Mouse (Mus musculus) embryo, embryonic 11.5 days (tissue): ENCODE data around the gene Pamr1.

Source experiments
- DNase-seq: peaks from one replicate; pipeline ENCODE4 v3.0.0-alpha.2; 2012; ENCODE audit warnings: low read depth, low spot score

The Pamr1 gene

DNA sequence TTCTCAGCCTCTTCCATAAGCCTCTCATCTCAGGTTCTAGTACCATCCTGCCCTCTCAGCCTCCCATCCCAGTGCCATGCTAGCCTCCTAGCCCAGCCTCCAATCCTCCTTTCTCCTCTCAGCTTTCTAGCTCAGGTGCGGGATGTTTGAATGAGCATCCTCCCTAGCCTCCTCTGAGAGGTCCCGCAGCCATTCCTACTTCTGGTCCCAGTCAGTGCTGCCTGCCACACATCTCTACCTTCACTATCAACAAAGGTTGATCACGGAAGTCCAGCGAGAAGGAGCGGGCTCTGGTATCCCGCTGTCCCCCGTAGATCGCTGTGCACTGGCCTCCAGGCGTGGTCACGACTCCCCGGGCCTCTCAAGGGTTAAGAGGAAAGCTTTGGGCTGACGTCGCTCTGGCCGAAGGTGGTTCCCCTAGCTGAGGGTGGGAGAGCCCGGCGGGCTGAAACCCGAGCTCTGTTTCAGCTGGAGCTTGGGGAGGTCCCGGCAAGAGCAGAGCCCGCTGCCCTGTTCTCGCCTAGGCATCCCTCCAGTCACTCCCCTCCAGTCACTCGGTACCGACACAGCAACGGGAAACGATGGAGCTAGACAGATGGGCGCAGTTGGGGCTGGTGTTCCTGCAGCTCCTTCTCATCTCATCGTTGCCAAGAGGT, at the start of gene Pamr1:
Pamr1 (plus strand) TSS at position 402 of the 656 bp plus-strand sequence.
- peak; percentile 48 for DNase-seq

GRCm38 (mm10) chr2:102507633-102508032, 42.2 kb upstream of the Pamr1 start:
- DNase-seq = no peak

- no peak for DNase-seq
These were observed 41.7 kb upstream of the Pamr1 start for GRCm38 (mm10) chr2:102508154-102508553.

DNA sequence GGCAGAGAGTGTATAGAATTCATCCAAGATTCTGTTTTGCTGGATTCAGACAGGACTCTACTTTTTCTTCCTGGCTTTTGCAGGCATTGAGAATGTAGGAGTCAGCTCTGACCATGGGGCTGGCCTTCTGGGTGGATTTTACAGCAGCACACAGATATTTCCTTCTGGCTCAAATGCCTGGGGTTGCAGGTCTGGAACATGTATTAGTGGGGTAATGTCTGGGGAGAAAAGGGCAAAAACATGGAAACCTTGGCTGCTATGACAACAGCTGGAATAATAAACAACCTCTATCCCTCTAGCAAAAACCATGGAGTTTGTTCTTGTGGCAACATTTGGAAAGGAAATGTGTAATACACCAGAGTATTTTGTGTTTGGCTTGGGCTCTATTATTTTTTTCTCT, 29.9 kb upstream of the Pamr1 start:
- no peak for DNase-seq

DNA sequence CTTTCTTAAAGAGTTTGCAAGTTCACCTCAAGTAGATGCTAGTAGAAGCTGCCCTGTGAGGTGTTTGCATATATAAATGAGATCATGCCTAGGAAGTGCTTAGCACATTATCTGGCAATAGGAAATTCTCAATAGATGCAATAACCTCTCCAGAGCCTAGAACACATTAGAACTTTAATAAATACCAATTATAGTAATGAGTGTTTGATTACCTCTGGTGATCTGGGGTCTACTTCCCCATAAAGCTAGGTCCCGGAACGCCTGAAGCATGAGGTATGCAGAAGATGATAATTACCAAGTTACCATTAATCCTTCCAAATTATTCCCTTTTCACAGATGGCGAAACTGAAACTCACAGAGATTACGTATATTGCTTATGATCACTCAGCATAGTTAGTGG, 22.2 kb upstream of the Pamr1 start:
- no peak for DNase-seq

GRCm38 (mm10) chr2:102533437-102533836, 16.4 kb upstream of the Pamr1 start:
- no peak for DNase-seq

DNA sequence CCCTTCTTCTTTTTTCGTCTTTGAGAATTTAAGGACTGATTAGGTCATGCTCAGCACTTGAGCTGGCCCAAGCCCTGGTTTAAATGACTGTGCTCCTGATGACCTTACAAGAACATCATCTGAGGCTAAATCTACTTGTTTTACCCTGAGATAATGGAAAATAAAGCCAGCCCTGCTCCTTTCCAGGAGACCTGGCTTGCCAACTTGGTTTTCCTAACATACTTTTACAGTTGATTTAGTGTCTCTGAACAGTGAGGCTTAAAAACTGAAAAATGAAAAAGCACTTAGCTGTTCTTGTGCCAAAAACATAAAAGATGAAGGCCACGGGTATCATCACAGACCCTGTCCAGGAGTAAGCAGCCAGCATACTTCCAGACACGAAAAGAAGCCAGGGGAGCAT, 13.0 kb upstream of the Pamr1 start:
- no peak for DNase-seq

DNA sequence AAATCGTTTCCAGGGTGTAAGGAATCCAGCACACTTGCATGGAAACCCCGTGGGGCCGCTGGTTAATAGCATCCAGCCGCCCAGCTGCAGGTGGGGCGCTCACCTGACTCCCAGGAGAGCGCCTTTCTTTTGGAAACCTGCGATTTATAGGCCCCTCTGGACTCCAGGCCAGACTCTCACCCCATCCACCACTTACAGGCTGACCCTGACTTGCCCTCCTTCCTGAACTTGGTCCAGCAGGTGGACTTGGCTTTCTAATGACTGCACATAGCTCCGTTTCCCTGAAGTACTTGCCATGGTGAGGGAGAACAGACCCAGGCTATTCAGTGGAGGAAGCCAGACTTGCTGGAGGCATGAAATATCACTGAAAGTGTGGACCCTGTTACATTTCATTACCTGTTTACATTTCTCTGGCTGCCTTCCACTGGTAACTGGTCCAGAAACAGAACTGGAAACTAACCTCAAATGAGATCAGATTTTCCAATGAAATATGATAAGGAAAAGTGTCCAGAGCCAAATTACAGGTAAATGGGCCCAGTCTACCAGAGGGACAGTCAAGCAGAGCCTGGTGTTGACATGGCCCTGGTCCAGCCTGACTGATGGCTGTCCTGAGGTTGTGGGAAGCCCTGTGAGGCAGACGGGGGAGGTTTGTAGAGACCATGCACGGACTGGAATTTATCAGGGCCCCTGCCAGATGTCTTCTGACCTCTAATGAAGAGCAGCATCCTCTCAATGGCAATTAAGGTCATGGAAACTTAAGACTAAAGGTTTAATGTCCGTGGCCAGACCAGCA, 9.2 kb upstream of the Pamr1 start:
- DNase-seq = no peak

DNA sequence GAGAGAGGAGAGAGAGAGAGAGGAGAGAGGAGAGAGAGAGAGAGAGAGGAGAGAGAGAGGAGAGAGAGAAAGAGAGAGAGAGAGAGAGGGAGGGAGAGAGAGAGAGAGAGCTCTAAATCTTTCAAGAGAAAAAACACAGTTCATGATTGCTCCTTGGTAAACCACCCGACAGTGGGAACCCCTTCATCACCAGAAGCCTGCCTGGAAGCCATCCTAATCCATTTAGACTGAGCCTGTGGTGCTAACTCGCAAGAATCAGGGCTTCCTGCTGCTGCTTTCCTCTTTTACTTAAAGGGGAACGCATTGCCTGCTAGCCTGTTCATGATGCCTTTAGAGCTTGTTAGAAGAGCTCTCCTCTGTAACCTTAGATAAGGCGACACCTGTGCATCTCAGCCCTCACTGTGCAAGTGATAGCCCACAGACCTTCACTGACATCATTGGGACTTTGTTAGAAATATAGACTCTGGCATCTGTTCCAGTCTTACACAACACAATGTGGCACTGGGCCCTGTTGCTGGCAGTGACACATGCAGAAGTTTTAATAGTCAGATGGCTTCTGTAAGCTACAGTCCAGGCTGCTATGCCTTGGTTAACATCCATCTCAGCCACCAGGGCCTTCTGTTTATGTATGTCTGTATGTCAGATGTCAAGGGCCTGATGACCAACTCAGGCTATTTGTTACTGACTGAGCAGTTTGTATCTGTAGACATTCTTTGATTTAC, 8.2 kb upstream of the Pamr1 start:
- DNase-seq = no peak

- DNase-seq = no peak
These were observed 5.7 kb upstream of the Pamr1 start for GRCm38 (mm10) chr2:102543961-102544719.

GRCm38 (mm10) chr2:102550910-102551582, 1.2 kb downstream of the Pamr1 start:
- no peak for DNase-seq

DNA sequence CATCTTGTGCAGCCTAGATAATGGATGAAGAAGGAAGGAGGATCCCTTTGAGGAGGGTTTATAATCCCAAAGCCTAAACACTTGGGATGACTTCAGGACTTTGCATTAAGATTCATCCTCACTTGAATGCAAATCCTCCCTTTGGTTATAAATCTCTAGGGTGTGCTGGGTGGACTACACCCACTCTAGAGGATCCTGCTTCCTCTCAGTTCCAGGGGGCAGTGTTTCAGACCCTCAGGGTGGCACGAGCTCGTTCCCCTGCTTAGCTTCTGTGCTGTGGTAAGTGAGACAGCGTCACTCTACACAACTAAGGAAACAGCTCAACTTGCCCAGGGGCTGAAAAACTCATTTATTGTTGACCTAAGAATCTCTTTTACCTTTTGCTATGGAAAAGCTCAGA, 1.8 kb downstream of the Pamr1 start:
- no peak for DNase-seq

GRCm38 (mm10) chr2:102552095-102552537, 2.3 kb downstream of the Pamr1 start:
- no peak for DNase-seq

DNA sequence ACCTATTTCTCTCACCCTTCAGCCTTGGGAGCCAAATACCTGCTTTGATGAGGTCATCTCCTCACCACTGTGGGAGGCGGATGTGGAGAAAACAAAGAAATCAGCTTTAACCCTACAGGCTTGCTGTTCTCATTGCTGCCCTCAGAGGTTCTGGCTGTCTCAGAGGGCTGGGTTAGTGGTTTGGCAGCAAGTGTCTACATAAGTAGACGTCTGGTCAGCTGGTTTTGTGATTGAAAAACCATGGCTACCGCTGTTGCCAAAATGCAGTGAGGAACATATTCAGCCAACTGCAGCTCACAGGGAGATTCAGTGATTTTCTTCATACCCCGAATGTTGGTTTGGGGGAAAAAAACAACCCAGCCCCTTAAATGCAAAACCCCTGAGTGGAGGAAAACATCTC, 7.3 kb downstream of the Pamr1 start:
- DNase-seq = no peak

DNA sequence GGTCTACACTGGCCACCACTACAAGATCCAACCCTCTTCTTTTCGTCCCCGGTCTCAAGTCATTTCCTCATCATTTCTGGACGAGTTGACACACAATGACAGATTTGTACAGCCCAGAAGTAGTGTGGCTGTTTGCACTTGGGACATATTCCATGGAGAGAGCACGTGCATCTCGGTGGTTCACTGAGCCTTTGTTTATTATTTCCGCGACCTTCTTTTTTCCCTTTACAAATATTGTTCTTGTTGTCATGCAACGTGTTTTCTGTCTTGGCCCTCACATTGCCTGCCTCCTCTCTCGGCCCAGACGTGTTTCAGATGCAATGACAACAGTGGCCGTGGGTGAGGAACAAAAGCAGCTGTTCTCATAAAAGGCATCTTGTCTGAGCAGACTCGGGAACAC, 9.2 kb downstream of the Pamr1 start:
- no peak for DNase-seq

GRCm38 (mm10) chr2:102563848-102564247, 14.0 kb downstream of the Pamr1 start:
- DNase-seq = no peak

GRCm38 (mm10) chr2:102579248-102579647, 29.4 kb downstream of the Pamr1 start:
- DNase-seq = no peak

GRCm38 (mm10) chr2:102589977-102590376, 40.2 kb downstream of the Pamr1 start:
- peak; percentile 46 for DNase-seq

- no peak for DNase-seq
These were observed 44.7 kb downstream of the Pamr1 start for GRCm38 (mm10) chr2:102594535-102594934.

DNA sequence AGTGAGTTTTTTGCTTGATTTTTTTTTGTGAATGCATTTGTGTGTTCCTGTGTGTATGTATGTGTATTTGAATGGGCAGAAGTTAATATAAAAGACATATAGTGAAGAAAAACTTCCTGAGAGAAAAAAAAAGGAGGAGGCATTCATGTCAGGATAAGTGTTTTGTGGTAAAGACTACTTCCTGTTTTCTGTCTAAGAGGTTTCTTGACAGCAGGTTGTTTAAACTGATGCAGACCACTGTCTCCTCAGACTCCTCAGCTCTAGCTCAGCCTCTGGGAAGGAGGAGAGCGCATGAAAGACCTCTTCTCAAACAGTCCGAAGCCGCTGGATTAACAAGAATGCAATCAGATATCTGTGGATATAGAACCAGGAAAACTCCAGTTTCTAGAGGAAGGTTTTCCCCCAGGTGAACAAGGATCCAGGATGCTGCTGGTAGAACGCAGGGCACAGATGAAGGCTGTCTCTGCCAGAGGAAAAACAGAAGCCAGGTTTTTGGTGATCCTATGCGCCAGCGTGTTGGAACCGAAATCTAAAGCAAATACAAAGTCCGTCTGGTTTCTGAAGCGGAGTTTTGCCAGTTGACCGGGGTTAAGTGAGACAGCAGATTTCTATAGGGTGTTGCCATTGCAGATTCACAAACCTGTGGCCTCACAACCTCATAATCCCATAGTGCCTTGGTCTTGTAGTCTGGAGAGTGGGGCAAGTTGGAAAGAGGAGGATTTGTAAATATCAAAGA, 45.8 kb downstream of the Pamr1 start:
- no peak for DNase-seq
